Comparison of ENCODE assay signal across 8 mouse cellular contexts in genomic region chr2:160366980-160367338, GRCm38 (mm10). TPM values are rescaled to one million over a fixed set of nuclear protein-coding genes. Genes with fewer than 3 reads are reported as not detected.
DNase-seq lines count a peak whose midpoint lies in the region; ATAC-seq lines count a peak whose summit lies in the region.

Gene Mafb (minus strand): TSS chr2:160367065.

- H3K4me1 ChIP-seq in hindbrain, embryonic 14.5 days (replicated peaks; ENCODE audit: control insufficient read depth, insufficient read depth, low read length) = peaks cover 16% of the 10 kb centered on the region; the same call in 1 of the 2 replicates

- no peaks in the 10 kb centered on the region for H3K9me3 ChIP-seq in hindbrain, embryonic 14.5 days (ENCODE audit: control insufficient read depth, low read length)

- 0% methylated on average over 34 of the region's 37 CpGs for WGBS in hindbrain, embryonic 14.5 days

- peaks cover 82% of the 10 kb centered on the region for H3K27me3 ChIP-seq in hindbrain, embryonic 14.5 days (ENCODE audit: control insufficient read depth, insufficient read depth, low read length)

- peak; percentile 93 for ATAC-seq in hindbrain, embryonic 14.5 days (ENCODE audit: low FRiP score)

- peak within 1 kb of the TSS; percentile 68 for H3K9ac ChIP-seq in hindbrain, embryonic 14.5 days

- no peaks in the 10 kb centered on the region for H3K36me3 ChIP-seq in hindbrain, embryonic 14.5 days (replicated peaks; ENCODE audit: control insufficient read depth, insufficient read depth)

- H3K4me2 ChIP-seq in hindbrain, embryonic 14.5 days (replicated peaks) = peak within 1 kb of the TSS; percentile 75

- DNase-seq in R1 (ENCODE audit: low read depth, low spot score) = peak; percentile 79
- DNase-seq in cerebellum, postnatal 14 days = peak; percentile 72 to 77
- peak; percentile 81 to 90 for DNase-seq in frontal cortex, postnatal 36 days (ENCODE audit: low spot score in 2 of 2)
- peak; percentile 83 for DNase-seq in hindbrain, embryonic 14.5 days (ENCODE audit: low spot score)
- peak; percentile 85 for DNase-seq in layer of hippocampus, postnatal 36 days
- peak; percentile 92 for DNase-seq in lung, postnatal 14 days
- DNase-seq in ovary, postnatal 36 days (ENCODE audit: low spot score) = peak; percentile 93
- peak; percentile 93 for DNase-seq in thymus, postnatal 25 days

- H3K27ac ChIP-seq in hindbrain, embryonic 14.5 days = peak within 1 kb of the TSS; percentile 81

- H3K4me3 ChIP-seq in hindbrain, embryonic 14.5 days (replicated peaks; ENCODE audit: low read length) = peak within 1 kb of the TSS; percentile 48

RNA-seq across cellular contexts. Expression of gene Mafb, which starts in this region (rescaled TPM):
- polyA plus RNA-seq in hindbrain, embryonic 14.5 days (2014; fragmentation: Nextera tagmentation; extraction: Ambion mirVana) = 25.1 and 29.0 TPM in 2 replicates
- 10 to 100 TPM; 13.8 to 14.3 TPM for total RNA-seq in layer of hippocampus, postnatal 36 days (2021)

Comparison
In these comparisons a context has a peak if more than half of its experiments do, and no peak if none do; other contexts are left out.
1. Peak in every context shown above with its lines: DNase-seq, ATAC-seq, H3K4me3 ChIP-seq and H3K27ac ChIP-seq.